Mouse (Mus musculus) stomach, postnatal 0 days (tissue): Measurements from ENCODE around the gene Olfr312.

Source experiments
- CTCF ChIP-seq: IDR thresholded peaks from 2 replicates; pipeline ENCODE4 v1.5.1; 2016; ENCODE audit warnings: antibody characterized with exemption, low read depth, mild to moderate bottlenecking, moderate library complexity
- EP300 ChIP-seq: optimal IDR thresholded peaks from 2 replicates; pipeline ENCODE3; 2016; ENCODE audit warnings: antibody characterized with exemption

DNA sequence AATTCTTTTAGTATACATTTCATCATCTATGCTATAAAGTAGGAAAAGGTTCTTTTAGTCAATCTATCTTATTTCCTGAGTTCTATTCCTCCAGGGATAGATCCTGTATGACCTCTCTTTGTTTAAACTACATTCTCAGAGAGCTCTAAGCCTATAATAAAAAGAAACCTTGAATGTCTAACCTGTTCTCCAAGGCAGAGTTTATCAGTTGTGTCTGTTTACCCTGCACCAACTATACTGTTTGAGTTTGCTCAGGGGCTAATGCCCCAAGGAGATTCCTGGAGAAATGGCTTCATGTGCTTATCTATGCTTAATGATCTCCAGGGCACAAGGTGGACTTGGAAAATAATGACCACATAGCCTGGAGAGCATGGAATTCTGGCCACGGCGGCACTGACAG is 24.6 kb upstream of the Olfr312 start:
- no peak for TF ChIP-seq CTCF
- TF ChIP-seq EP300 = no peak
